Mouse (Mus musculus) CH12.LX (cell line): ENCODE data around the gene Gm20715.

Experiments used
- BHLHE40 ChIP-seq: IDR thresholded peaks from 2 replicates; pipeline ENCODE4 v1.6.1; 2011; ENCODE audit warnings: mild to moderate bottlenecking, low read depth, low read length, improper control_type of control experiment
- CHD2 ChIP-seq: IDR thresholded peaks from 2 replicates; pipeline ENCODE4 v1.6.1; 2011; ENCODE audit warnings: low read length, improper control_type of control experiment
- CTCF ChIP-seq, 2 experiments: IDR thresholded peaks in 1 of 2; conservative IDR thresholded peaks in 1 of 2; 2 replicates each; pipeline ENCODE4 v1.5.1; 2011 to 2012; ENCODE audit warnings: low read depth in 2 of 2, low read length in 2 of 2, improper control_type of control experiment in 1 of 2, inconsistent platforms in 1 of 2, mild to moderate bottlenecking in 1 of 2, moderate library complexity in 1 of 2
- EP300 ChIP-seq: IDR thresholded peaks from 2 replicates; pipeline ENCODE4 v1.6.1; 2011; ENCODE audit warnings: low read length, improper control_type of control experiment
- ETS1 ChIP-seq: conservative IDR thresholded peaks from 2 replicates; pipeline ENCODE4 v1.6.1; 2012; ENCODE audit warnings: low read depth, mild to moderate bottlenecking, inconsistent platforms, low read length, improper control_type of control experiment, moderate library complexity
- GABPA ChIP-seq: IDR thresholded peaks from 2 replicates; pipeline ENCODE4 v1.6.1; 2012; ENCODE audit warnings: low read depth, low read length, improper control_type of control experiment, inconsistent platforms; ENCODE audit not compliant: insufficient replicate concordance
- MXI1 ChIP-seq: IDR thresholded peaks from 2 replicates; pipeline ENCODE4 v1.6.1; 2011; ENCODE audit warnings: mild to moderate bottlenecking, low read depth, low read length, improper control_type of control experiment
- POLR2A ChIP-seq: IDR thresholded peaks from 2 replicates; pipeline ENCODE4 v1.6.1; 2011; ENCODE audit warnings: low read depth, mild to moderate bottlenecking, improper control_type of control experiment, low read length
- SIN3A ChIP-seq: IDR thresholded peaks from 2 replicates; pipeline ENCODE4 v1.6.1; 2012; ENCODE audit warnings: low read length, improper control_type of control experiment, inconsistent platforms
- TBP ChIP-seq: conservative IDR thresholded peaks from 2 replicates; pipeline ENCODE4 v1.6.1; 2011; ENCODE audit warnings: low read depth, low read length, improper control_type of control experiment
- UBTF ChIP-seq: IDR thresholded peaks from 2 replicates; pipeline ENCODE4 v1.6.1; 2012; ENCODE audit warnings: low read depth, mild to moderate bottlenecking, inconsistent platforms, low read length, improper control_type of control experiment, moderate library complexity
- USF1 ChIP-seq: IDR thresholded peaks from 2 replicates; pipeline ENCODE4 v1.6.1; 2014; ENCODE audit warnings: low read depth, mild to moderate bottlenecking, inconsistent platforms, low read length, improper control_type of control experiment

GRCm38 (mm10) chr7:6372993-6373392, 37.1 kb upstream of the Gm20715 start:
- TF ChIP-seq CTCF (conservative IDR thresholded peaks at IDR 0.05 in 1 of 2, IDR thresholded peaks at IDR 0.05 in 1 of 2; ENCODE audit: low read depth in 2 of 2, low read length in 2 of 2) (no peak), POLR2A (no peak), EP300 (no peak), ETS1 (no peak), GABPA (no peak), SIN3A (no peak), TBP (no peak), UBTF (no peak), BHLHE40 (no peak), USF1 (no peak), CHD2 (no peak), MXI1 (no peak)
